Mouse (Mus musculus): ENCODE measurements around the gene Cmip. TPM values are rescaled to one million over a fixed set of nuclear protein-coding genes. Genes with fewer than 3 reads are reported as not detected.

Cmip gene
- polyA plus RNA-seq, 1 experiment from 2014 or later, result 106 TPM

DNA sequence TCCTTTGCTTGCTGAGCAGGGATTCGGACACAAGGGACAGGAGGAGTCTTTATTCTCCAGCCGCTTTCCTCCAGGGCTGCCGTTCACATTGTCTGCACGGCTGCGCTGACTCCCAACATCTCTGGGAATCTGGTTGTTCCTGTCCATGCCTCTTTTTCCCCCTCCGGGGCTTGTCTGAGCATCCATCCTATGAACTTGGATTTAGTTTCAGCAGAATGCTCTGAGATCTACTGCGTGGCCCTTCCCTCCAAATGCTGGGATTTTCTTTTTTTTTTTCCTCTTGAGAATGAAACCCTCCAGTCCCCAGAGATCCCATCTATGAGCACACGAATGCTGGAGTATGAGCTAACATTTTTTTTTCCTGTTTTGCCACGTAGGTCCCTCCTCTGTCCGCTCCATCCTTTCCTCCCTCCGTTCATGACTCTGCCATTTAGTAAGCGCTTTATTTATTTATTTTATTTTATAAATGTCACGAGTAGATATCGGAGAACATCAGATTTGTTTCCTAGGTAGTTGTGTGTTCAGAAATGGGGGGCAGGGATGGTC is 4.1 kb downstream of the Cmip start:
- Histone ChIP-seq H3K9ac (replicated peaks; ENCODE audit: low read length) (peak overlapping the region; percentile 99), H3K27me3 (ENCODE audit: control insufficient read depth, insufficient read depth, low read length) (no peaks in the 10 kb centered on the region), H3K4me2 (ENCODE audit: low read length) (peak overlapping the region; percentile 96), H3K27ac (replicated peaks; ENCODE audit: low read depth, low read length) (peak overlapping the region; percentile 94), H3K4me3 (replicated peaks; ENCODE audit: low read depth, low read length) (peak overlapping the region; percentile 96), H3K4me1 (ENCODE audit: control insufficient read depth, insufficient read depth, low read length) (peaks cover 37% of the 10 kb centered on the region), H3K9me3 (ENCODE audit: control insufficient read depth, low read length) (no peaks in the 10 kb centered on the region), H3K36me3 (ENCODE audit: control insufficient read depth, insufficient read depth, low read length) (no peaks in the 10 kb centered on the region)
- DNase-seq (peak; percentile 66), ATAC-seq (ENCODE audit: low FRiP score, low TSS enrichment) (no peak)
- 21% methylated on average over 14 of the region's 14 CpGs for WGBS

DNA sequence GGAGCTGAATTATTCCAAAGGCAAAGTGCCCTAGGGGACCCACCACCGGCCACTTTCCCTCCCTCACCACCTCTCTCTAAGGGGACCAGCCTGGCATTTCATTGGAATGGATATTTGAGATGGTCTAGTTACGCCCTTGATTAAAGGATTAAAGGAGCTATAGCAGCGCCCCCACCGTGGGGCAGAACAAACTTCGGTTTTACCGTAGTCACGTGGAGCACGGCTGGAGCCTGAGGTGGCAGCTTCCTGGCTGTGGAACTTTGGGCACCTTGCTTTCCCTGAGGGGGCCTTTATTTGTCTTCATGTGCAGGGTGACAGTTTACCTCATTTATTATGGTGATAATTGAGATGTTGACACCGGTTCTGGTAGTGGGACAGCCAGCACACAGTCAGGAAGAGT is 4.8 kb downstream of the Cmip start:
- ATAC-seq (ENCODE audit: low FRiP score, low TSS enrichment) (no peak), DNase-seq (no peak)
- Histone ChIP-seq H3K4me2 (ENCODE audit: low read length) (peak overlapping the region; percentile 96), H3K36me3 (ENCODE audit: control insufficient read depth, insufficient read depth, low read length) (no peaks in the 10 kb centered on the region), H3K9me3 (ENCODE audit: control insufficient read depth, low read length) (no peaks in the 10 kb centered on the region), H3K9ac (replicated peaks; ENCODE audit: low read length) (peak overlapping the region; percentile 99), H3K27ac (replicated peaks; ENCODE audit: low read depth, low read length) (peak overlapping the region; percentile 94; the same call in 1 of the 2 replicates), H3K4me3 (replicated peaks; ENCODE audit: low read depth, low read length) (peak overlapping the region; percentile 96), H3K4me1 (ENCODE audit: control insufficient read depth, insufficient read depth, low read length) (peaks cover 37% of the 10 kb centered on the region), H3K27me3 (ENCODE audit: control insufficient read depth, insufficient read depth, low read length) (no peaks in the 10 kb centered on the region)
- WGBS, result 8% methylated on average over 9 of the region's 9 CpGs

GRCm38 (mm10) chr8:117262685-117263084 is 5.8 kb downstream of the Cmip start:
- Histone ChIP-seq H3K27ac (replicated peaks; ENCODE audit: low read depth, low read length) (no peak overlapping the region), H3K4me1 (ENCODE audit: control insufficient read depth, insufficient read depth, low read length) (peaks cover 37% of the 10 kb centered on the region), H3K4me3 (replicated peaks; ENCODE audit: low read depth, low read length) (no peak overlapping the region), H3K9ac (replicated peaks; ENCODE audit: low read length) (no peak overlapping the region), H3K36me3 (ENCODE audit: control insufficient read depth, insufficient read depth, low read length) (no peaks in the 10 kb centered on the region), H3K9me3 (ENCODE audit: control insufficient read depth, low read length) (no peaks in the 10 kb centered on the region), H3K4me2 (ENCODE audit: low read length) (peak overlapping the region; percentile 17; the same call in 1 of the 2 replicates), H3K27me3 (ENCODE audit: control insufficient read depth, insufficient read depth, low read length) (no peaks in the 10 kb centered on the region)
- ATAC-seq (ENCODE audit: low FRiP score, low TSS enrichment) (no peak), DNase-seq (no peak)
- WGBS, result 77% methylated on average over 8 of the region's 8 CpGs

- no peaks in the 10 kb centered on the region for H3K9me3 ChIP-seq (ENCODE audit: control insufficient read depth, low read length)
- DNase-seq, result no peak
- H3K27ac ChIP-seq (replicated peaks; ENCODE audit: low read depth, low read length), result no peak overlapping the region
- H3K4me1 ChIP-seq (ENCODE audit: control insufficient read depth, insufficient read depth, low read length), result peaks cover 37% of the 10 kb centered on the region
- H3K36me3 ChIP-seq (ENCODE audit: control insufficient read depth, insufficient read depth, low read length), result no peaks in the 10 kb centered on the region
- 69% methylated on average over 6 of the region's 6 CpGs for WGBS
- no peak overlapping the region for H3K4me2 ChIP-seq (ENCODE audit: low read length)
- ATAC-seq (ENCODE audit: low FRiP score, low TSS enrichment), result no peak
- no peak overlapping the region for H3K4me3 ChIP-seq (replicated peaks; ENCODE audit: low read depth, low read length)
- no peak overlapping the region for H3K9ac ChIP-seq (replicated peaks; ENCODE audit: low read length)
- H3K27me3 ChIP-seq (ENCODE audit: control insufficient read depth, insufficient read depth, low read length), result no peaks in the 10 kb centered on the region
Measured at GRCm38 (mm10) chr8:117263442-117263841, 6.6 kb downstream of the Cmip start.

- H3K4me3 ChIP-seq (replicated peaks; ENCODE audit: low read depth, low read length), result no peak overlapping the region
- H3K27ac ChIP-seq (replicated peaks; ENCODE audit: low read depth, low read length), result no peak overlapping the region
- DNase-seq, result no peak
- no peaks in the 10 kb centered on the region for H3K27me3 ChIP-seq (ENCODE audit: control insufficient read depth, insufficient read depth, low read length)
- H3K9ac ChIP-seq (replicated peaks; ENCODE audit: low read length), result no peak overlapping the region
- ATAC-seq (ENCODE audit: low FRiP score, low TSS enrichment), result no peak
- H3K4me2 ChIP-seq (ENCODE audit: low read length), result no peak overlapping the region
- WGBS, result 95% methylated on average over 5 of the region's 5 CpGs
- H3K9me3 ChIP-seq (ENCODE audit: control insufficient read depth, low read length), result no peaks in the 10 kb centered on the region
- H3K36me3 ChIP-seq (ENCODE audit: control insufficient read depth, insufficient read depth, low read length), result no peaks in the 10 kb centered on the region
- H3K4me1 ChIP-seq (ENCODE audit: control insufficient read depth, insufficient read depth, low read length), result peaks cover 25% of the 10 kb centered on the region
Measured at GRCm38 (mm10) chr8:117265079-117265478, 8.2 kb downstream of the Cmip start.

GRCm38 (mm10) chr8:117267403-117268129 is 10.7 kb downstream of the Cmip start:
- Histone ChIP-seq H3K9me3 (ENCODE audit: control insufficient read depth, low read length) (no peaks in the 10 kb centered on the region), H3K36me3 (ENCODE audit: control insufficient read depth, insufficient read depth, low read length) (no peaks in the 10 kb centered on the region), H3K27me3 (ENCODE audit: control insufficient read depth, insufficient read depth, low read length) (no peaks in the 10 kb centered on the region), H3K4me1 (ENCODE audit: control insufficient read depth, insufficient read depth, low read length) (0 out of 2 replicates have a peak, but pooled peaks cover 5% of the 10 kb centered on the region), H3K4me2 (ENCODE audit: low read length) (no peak overlapping the region), H3K9ac (replicated peaks; ENCODE audit: low read length) (no peak overlapping the region), H3K4me3 (replicated peaks; ENCODE audit: low read depth, low read length) (no peak overlapping the region), H3K27ac (replicated peaks; ENCODE audit: low read depth, low read length) (no peak overlapping the region)
- ATAC-seq (ENCODE audit: low FRiP score, low TSS enrichment), result no peak
- WGBS, result 88% methylated on average over 11 of the region's 11 CpGs
- no peak for DNase-seq

- Histone ChIP-seq H3K4me3 (replicated peaks; ENCODE audit: low read depth, low read length) (no peak overlapping the region), H3K9ac (replicated peaks; ENCODE audit: low read length) (peak overlapping the region; percentile 27), H3K27me3 (ENCODE audit: control insufficient read depth, insufficient read depth, low read length) (no peaks in the 10 kb centered on the region), H3K4me2 (ENCODE audit: low read length) (peak overlapping the region; percentile 38; the same call in 1 of the 2 replicates), H3K27ac (replicated peaks; ENCODE audit: low read depth, low read length) (peak overlapping the region; percentile 74), H3K36me3 (ENCODE audit: control insufficient read depth, insufficient read depth, low read length) (0 out of 2 replicates have a peak, but pooled peaks cover 1% of the 10 kb centered on the region), H3K4me1 (ENCODE audit: control insufficient read depth, insufficient read depth, low read length) (peaks cover 28% of the 10 kb centered on the region), H3K9me3 (ENCODE audit: control insufficient read depth, low read length) (no peaks in the 10 kb centered on the region)
- ATAC-seq (ENCODE audit: low FRiP score, low TSS enrichment) (no peak), DNase-seq (no peak)
- WGBS, result 78% methylated on average over 10 of the region's 10 CpGs
Measured at GRCm38 (mm10) chr8:117278234-117278633, 21.4 kb downstream of the Cmip start.

DNA sequence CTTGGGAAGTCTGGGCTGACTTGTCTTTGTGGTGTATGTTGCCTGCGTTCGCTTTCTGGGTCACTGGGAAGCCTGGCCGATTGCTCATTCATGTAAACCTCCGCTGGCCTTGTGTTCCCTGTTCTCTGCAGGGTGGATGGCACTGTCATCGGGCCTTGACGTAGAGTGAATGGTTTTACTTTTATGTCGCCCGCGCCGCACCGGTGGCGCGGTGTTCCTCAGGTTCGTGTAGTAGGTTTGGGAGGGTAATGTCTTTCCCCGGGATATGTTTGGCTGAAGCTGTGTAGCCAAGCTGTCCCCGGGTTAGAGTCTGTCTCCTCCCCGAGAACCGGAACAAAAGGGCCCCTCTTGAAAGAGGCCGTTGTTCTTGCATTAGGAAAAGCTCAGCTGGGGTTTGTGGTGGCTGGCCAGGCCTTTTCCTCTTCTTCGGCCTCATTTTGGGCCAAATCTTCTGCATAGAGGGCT is 21.8 kb downstream of the Cmip start:
- Histone ChIP-seq H3K4me3 (replicated peaks; ENCODE audit: low read depth, low read length) (no peak overlapping the region), H3K4me2 (ENCODE audit: low read length) (peak overlapping the region; percentile 38), H3K36me3 (ENCODE audit: control insufficient read depth, insufficient read depth, low read length) (no peaks in the 10 kb centered on the region), H3K27me3 (ENCODE audit: control insufficient read depth, insufficient read depth, low read length) (no peaks in the 10 kb centered on the region), H3K9ac (replicated peaks; ENCODE audit: low read length) (peak overlapping the region; percentile 27), H3K4me1 (ENCODE audit: control insufficient read depth, insufficient read depth, low read length) (peaks cover 31% of the 10 kb centered on the region), H3K27ac (replicated peaks; ENCODE audit: low read depth, low read length) (peak overlapping the region; percentile 74), H3K9me3 (ENCODE audit: control insufficient read depth, low read length) (no peaks in the 10 kb centered on the region)
- peak; percentile 64 for DNase-seq
- no peak for ATAC-seq (ENCODE audit: low FRiP score, low TSS enrichment)
- WGBS, result 24% methylated on average over 20 of the region's 20 CpGs

- no peaks in the 10 kb centered on the region for H3K27me3 ChIP-seq (ENCODE audit: control insufficient read depth, insufficient read depth, low read length)
- 93% methylated on average over 7 of the region's 7 CpGs for WGBS
- H3K9ac ChIP-seq (replicated peaks; ENCODE audit: low read length), result no peak overlapping the region
- DNase-seq (no peak), ATAC-seq (ENCODE audit: low FRiP score, low TSS enrichment) (no peak)
- H3K4me1 ChIP-seq (ENCODE audit: control insufficient read depth, insufficient read depth, low read length), result peaks cover 34% of the 10 kb centered on the region
- no peaks in the 10 kb centered on the region for H3K9me3 ChIP-seq (ENCODE audit: control insufficient read depth, low read length)
- H3K4me3 ChIP-seq (replicated peaks; ENCODE audit: low read depth, low read length), result no peak overlapping the region
- no peak overlapping the region for H3K4me2 ChIP-seq (ENCODE audit: low read length)
- no peaks in the 10 kb centered on the region; the same call in 1 of the 2 replicates for H3K36me3 ChIP-seq (ENCODE audit: control insufficient read depth, insufficient read depth, low read length)
- H3K27ac ChIP-seq (replicated peaks; ENCODE audit: low read depth, low read length), result no peak overlapping the region
Measured at GRCm38 (mm10) chr8:117280488-117280887, 23.6 kb downstream of the Cmip start.
